Mouse (Mus musculus): ENCODE data around the gene Dhrs2. TPM values are rescaled to one million over a fixed set of nuclear protein-coding genes. Genes with fewer than 3 reads are reported as not detected.

Dhrs2 gene
- polyA plus RNA-seq, 1 experiment, result not detected

DNA sequence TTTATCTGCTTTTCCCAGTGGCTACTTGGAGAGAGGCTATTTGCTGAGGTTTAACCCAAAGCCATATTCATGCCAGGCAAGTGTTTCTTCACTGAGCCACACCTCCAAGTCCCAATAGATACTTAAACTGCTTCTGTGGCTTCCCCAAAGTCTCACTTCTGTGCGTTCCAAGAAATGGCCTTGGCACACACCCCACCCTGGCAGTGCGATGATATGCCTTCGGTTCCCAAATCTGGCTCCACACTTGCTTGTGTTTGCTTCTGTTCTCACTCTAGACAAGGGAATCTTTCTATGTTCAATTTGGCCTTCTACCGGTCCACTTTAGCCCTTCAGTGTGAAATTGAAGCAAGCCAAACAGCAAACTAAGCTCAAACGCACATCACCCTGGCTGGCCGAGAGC lies 53.0 kb downstream of the Dhrs2 start:
- no peak overlapping the region for H3K27ac ChIP-seq (ENCODE audit: insufficient read depth, low read depth, low read length)
- H3K4me3 ChIP-seq (ENCODE audit: insufficient read depth, low read depth, low read length), result no peak overlapping the region
- WGBS, result 58% methylated on average over 6 of the region's 6 CpGs
- H3K4me1 ChIP-seq (ENCODE audit: control insufficient read depth, insufficient read depth, low read length), result no peaks in the 10 kb centered on the region
- no peak for TF ChIP-seq CTCF (IDR thresholded peaks at IDR 0.05; ENCODE audit: insufficient read depth, low read depth, low read length)
- no peak for TF ChIP-seq POLR2A (IDR thresholded peaks at IDR 0.05; ENCODE audit: insufficient read depth, low read depth, low read length)

DNA sequence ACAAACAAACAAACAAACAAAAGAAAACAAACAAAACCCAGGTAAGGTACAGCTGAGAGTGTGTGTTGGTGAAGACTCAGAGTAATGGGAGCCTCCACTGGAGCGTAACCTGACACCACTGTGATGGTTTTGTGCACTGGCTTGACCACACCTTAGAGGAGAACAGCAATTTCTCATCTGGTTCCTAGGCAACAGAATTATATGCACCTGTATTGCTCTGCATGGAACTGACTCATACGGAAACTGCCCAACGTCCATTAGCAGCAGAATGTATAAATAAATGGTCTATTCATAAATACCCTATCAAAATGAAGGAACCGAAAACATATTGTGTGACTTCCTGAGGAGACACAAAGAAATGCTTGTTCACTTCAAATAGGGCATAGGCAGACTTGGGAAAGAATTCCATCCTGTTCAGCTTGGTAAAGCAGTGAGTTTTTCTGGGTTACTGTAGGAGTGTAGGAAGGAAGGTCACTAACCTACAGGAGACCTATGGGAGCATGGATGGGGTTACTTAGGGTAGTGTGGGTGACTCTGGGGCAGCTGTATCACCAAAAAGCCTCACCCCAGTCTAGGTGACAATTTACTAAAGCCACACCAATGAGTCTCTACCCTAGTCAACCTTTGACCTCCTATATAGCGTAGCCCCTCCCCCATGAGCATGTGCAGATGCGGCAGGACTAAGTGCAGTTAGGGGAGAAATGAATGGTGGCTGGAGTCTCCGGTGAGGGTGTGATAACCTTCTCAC lies 57.7 kb downstream of the Dhrs2 start:
- Histone ChIP-seq H3K27ac (ENCODE audit: insufficient read depth, low read depth, low read length) (no peak overlapping the region), H3K4me3 (ENCODE audit: insufficient read depth, low read depth, low read length) (no peak overlapping the region), H3K4me1 (ENCODE audit: control insufficient read depth, insufficient read depth, low read length) (no peaks in the 10 kb centered on the region)
- TF ChIP-seq CTCF (IDR thresholded peaks at IDR 0.05; ENCODE audit: insufficient read depth, low read depth, low read length), result no peak
- no peak for TF ChIP-seq POLR2A (IDR thresholded peaks at IDR 0.05; ENCODE audit: insufficient read depth, low read depth, low read length)
- 87% methylated on average over 7 of the region's 7 CpGs for WGBS

Other genes starting within 250 kb of the Dhrs2 start
- gene Gm17428, start 245.1 kb upstream of the Dhrs2 start, polyA plus RNA-seq (2012; ENCODE audit: insufficient read depth, insufficient read length, low replicate concordance, missing spikeins), result not detected in 2 replicates
- not detected in 2 replicates for gene Myh7, start 227.4 kb upstream of the Dhrs2 start, polyA plus RNA-seq (2012; ENCODE audit: insufficient read depth, insufficient read length, low replicate concordance, missing spikeins)
- gene Ngdn, start 206.6 kb upstream of the Dhrs2 start, polyA plus RNA-seq (2012; ENCODE audit: insufficient read depth, insufficient read length, low replicate concordance, missing spikeins), result not detected in 2 replicates
- gene Zfhx2, start 129.7 kb upstream of the Dhrs2 start, polyA plus RNA-seq (2012; ENCODE audit: insufficient read depth, insufficient read length, low replicate concordance, missing spikeins), result not detected in 2 replicates
- not detected in 2 replicates for gene Thtpa, start 127.2 kb upstream of the Dhrs2 start, polyA plus RNA-seq (2012; ENCODE audit: insufficient read depth, insufficient read length, low replicate concordance, missing spikeins)
- not detected in 2 replicates for gene Ap1g2, start 115.4 kb upstream of the Dhrs2 start, polyA plus RNA-seq (2012; ENCODE audit: insufficient read depth, insufficient read length, low replicate concordance, missing spikeins)
- gene Jph4, start 105.1 kb upstream of the Dhrs2 start, polyA plus RNA-seq (2012; ENCODE audit: insufficient read depth, insufficient read length, low replicate concordance, missing spikeins), result not detected in 2 replicates

All from olfactory bulb, adult 2 months (tissue).